Mouse (Mus musculus) hindlimb bud, embryonic 11.5 days (tissue): ENCODE measurements around the gene Rmi2.
"Not testable (repeated sequence)": the region's sequence is repeated elsewhere in the genome, so short reads cannot be mapped to it uniquely, and the experiment has no call there.

ENCODE experiments used
- DNase-seq: peaks from one replicate; pipeline ENCODE4 v3.0.0-alpha.2; 2012; ENCODE audit warnings: low read depth, low spot score; ENCODE audit errors: extremely low spot score

Rmi2 gene

GRCm38 (mm10) chr16:10827269-10827668, 7.6 kb upstream of the Rmi2 start:
- DNase-seq, result no peak

GRCm38 (mm10) chr16:10827766-10828460, 6.9 kb upstream of the Rmi2 start:
- DNase-seq, result no peak

- no peak for DNase-seq
These were observed 6.4 kb upstream of the Rmi2 start for GRCm38 (mm10) chr16:10828461-10828805.

GRCm38 (mm10) chr16:10834542-10834910, 333 bp upstream of the Rmi2 start:
- no peak for DNase-seq

- DNase-seq, result no peak
These were observed 1.5 kb downstream of the Rmi2 start for GRCm38 (mm10) chr16:10836388-10836787.

GRCm38 (mm10) chr16:10837250-10837649, 2.4 kb downstream of the Rmi2 start:
- DNase-seq, result no peak

- DNase-seq, result no peak
These were observed 3.0 kb downstream of the Rmi2 start for GRCm38 (mm10) chr16:10837903-10838302.

GRCm38 (mm10) chr16:10838487-10839245, 3.8 kb downstream of the Rmi2 start:
- no peak for DNase-seq

- no peak for DNase-seq
These were observed 5.2 kb downstream of the Rmi2 start for GRCm38 (mm10) chr16:10840018-10840417.

GRCm38 (mm10) chr16:10842282-10842855, 7.5 kb downstream of the Rmi2 start:
- no peak for DNase-seq

GRCm38 (mm10) chr16:10843486-10844318, 8.8 kb downstream of the Rmi2 start:
- DNase-seq, result no peak

- no peak for DNase-seq
These were observed 9.4 kb downstream of the Rmi2 start for GRCm38 (mm10) chr16:10844319-10844670.

GRCm38 (mm10) chr16:10845952-10846351, 11.1 kb downstream of the Rmi2 start:
- no peak for DNase-seq

GRCm38 (mm10) chr16:10846503-10846902, 11.6 kb downstream of the Rmi2 start:
- no peak for DNase-seq

- no peak for DNase-seq
These were observed 15.4 kb downstream of the Rmi2 start for GRCm38 (mm10) chr16:10849965-10850861.

- no peak for DNase-seq
These were observed 16.0 kb downstream of the Rmi2 start for GRCm38 (mm10) chr16:10850905-10851304.

- DNase-seq, result not testable (repeated sequence)
These were observed 17.4 kb downstream of the Rmi2 start for GRCm38 (mm10) chr16:10852216-10852615.

GRCm38 (mm10) chr16:10859726-10860245, 24.9 kb downstream of the Rmi2 start:
- no peak for DNase-seq

GRCm38 (mm10) chr16:10861408-10861807, 26.5 kb downstream of the Rmi2 start:
- no peak for DNase-seq
